Mouse (Mus musculus): ENCODE data around the gene Alkbh6.

Alkbh6 gene

GRCm38 (mm10) chr7:30332622-30333259 lies 24.2 kb downstream of the Alkbh6 start:
- no peak for DNase-seq

DNA sequence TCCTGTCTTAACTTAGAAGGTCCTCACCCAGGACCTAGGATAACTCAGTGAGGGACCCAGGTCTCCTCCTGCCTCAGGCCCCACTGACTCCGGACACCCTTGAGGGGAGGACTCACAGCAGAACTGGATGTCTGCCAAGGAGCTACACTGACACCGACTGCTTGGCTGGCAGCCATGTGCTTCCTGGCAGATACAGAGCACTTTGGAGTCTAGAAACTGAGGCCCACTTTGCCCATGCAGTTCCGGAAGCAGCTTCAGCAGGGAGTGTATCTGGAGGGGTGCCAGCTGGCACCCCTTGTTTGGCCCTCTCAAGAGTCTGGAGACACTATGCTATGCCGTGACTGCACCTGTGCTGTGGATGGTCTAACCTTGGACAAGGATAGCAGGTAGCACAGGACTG lies 24.9 kb downstream of the Alkbh6 start:
- peak; percentile 79 for DNase-seq

GRCm38 (mm10) chr7:30334563-30334962 lies 26.0 kb downstream of the Alkbh6 start:
- DNase-seq = no peak

GRCm38 (mm10) chr7:30335688-30336087 lies 27.2 kb downstream of the Alkbh6 start:
- no peak for DNase-seq

GRCm38 (mm10) chr7:30336384-30336783 lies 27.9 kb downstream of the Alkbh6 start:
- DNase-seq = peak; percentile 94

- DNase-seq = no peak
Measured at GRCm38 (mm10) chr7:30339432-30340109, 31.1 kb downstream of the Alkbh6 start.

GRCm38 (mm10) chr7:30346635-30347379 lies 38.3 kb downstream of the Alkbh6 start:
- peak; percentile 73 for DNase-seq

DNA sequence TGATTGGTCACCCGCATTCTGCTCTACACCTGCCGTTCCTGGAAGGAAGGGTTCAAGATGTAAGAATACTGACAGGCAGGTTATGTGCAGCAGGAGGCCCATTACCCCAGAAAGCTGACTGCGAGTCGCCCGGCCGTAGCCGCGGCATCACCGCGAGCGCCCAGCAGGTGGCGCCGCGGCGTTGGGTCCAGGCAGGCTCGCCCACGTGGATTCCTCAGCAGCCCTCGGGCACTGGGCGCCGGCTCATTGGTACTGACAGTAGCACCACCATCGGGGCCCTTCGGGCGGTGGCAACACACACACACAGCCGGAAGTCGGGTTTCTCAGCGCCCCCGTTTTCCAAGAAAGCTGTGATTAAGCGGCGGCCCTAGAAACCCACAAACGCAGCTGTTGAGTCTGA lies 39.3 kb downstream of the Alkbh6 start:
- peak; percentile 55 for DNase-seq

GRCm38 (mm10) chr7:30353279-30353822 lies 44.8 kb downstream of the Alkbh6 start:
- DNase-seq = peak; percentile 81

GRCm38 (mm10) chr7:30354059-30354458 lies 45.5 kb downstream of the Alkbh6 start:
- DNase-seq = no peak

DNA sequence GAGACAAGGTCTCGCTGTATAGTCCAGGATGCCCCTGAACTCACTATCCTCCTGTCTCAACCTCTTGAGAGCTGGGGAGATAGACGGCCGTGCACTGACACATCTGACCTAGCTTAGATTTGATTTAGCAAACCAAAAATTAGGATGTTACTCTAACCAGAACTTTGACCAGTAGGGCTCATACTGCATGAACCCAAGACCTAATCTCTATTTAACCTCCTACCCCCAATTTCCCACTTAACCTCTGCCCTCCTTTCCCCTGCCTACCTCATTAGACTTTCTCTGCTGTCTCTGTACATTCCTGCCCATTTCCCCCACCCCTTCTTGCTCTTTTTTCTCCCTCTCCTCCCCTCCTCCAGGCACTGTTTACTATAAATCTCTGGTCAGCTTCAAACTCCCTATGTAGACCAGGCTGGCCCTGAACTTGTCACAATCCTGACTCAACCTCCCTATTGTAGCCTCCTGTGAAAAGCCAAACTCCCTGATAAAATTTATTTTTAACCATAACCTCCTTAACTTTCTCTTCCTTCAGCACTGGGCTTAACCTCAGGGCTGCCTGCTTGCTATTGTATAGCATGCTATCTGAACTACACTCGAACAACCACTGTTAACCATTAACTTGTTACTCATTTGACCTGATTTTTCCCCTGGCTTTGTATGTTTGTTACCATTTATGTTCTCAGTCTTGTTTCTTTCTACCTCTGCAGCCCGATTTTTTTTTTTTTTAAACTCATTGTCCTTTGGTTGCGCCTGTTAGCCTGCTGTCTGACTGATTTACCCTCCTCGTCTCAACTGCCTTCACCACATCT lies 50.1 kb downstream of the Alkbh6 start:
- DNase-seq = no peak

DNA sequence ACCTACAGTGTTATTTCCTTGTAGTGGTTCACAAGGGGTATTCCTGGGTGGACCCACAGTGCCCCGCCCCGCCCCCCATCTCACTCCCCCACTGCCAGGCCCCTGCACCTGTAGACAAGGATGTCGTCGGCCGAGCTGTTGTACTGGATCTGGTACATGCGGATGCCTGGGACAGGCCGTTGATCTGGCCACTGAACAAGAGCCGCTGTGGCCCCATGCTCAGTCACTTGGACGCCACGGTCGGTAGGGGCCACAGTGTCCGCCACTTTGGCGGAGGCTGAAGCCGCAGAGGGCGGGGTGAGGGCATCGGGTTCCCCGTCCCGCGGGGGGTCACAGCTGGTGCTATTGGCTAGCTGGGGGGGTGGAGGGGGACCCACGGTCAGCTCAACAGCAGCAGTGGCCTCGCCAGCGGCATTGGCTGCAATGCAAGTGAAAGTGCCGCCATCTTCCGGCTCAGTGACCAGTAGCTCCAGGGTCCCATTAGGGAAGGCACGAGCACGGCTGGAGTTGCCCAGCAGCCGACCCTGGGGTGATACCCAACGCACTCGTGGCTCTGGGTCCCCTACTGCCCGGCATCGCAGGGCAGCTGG lies 50.9 kb downstream of the Alkbh6 start:
- DNase-seq = no peak

DNA sequence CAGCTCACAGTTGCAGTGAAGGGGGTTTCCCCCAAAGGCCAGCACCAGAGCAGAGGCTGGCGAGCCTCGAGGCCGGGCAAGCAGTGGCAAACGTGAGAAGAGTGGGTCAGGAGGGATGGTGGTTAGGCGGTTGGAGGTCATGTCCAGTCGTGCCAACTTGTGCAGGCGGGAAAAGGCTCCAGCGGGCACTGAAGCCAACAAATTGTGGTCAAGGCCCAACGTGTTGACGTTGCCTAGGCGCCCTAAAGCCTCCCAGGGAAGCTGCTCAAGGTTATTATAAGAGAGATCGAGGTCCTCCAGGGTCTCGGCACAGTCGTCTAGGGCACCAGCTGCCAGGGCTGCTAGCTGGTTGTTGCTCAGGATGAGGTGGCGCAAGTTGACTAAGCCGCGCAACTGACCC lies 51.5 kb downstream of the Alkbh6 start:
- no peak for DNase-seq

GRCm38 (mm10) chr7:30362652-30363343 lies 54.3 kb downstream of the Alkbh6 start, which contains the start of gene Lrfn3:
Lrfn3 (minus strand) TSS chr7:30362772.
- peak; percentile 40 for DNase-seq

DNA sequence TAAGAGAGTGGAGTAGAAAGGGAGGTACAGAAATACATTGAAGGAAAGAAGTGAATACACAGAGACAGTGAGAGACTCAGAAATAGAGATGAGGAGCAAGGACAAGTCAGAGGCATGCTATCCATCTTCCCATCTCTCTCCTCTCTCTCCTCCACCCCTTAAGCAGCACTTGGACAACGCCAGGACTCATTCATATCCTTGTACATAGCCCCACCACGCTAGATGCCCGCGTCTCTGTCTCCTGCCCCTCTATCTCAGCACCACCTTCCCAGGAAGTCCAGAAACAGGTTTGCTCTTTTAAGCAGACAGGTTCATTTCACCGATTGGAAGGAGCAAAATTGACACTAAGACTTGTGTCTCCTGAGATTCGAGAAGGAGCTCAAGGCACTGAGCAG lies 54.8 kb downstream of the Alkbh6 start:
- no peak for DNase-seq

All from lung, postnatal 10 days (tissue).